Mouse (Mus musculus) heart, adult 2 months (tissue): ENCODE results near the gene Gm4553.
"Not testable (repeated sequence)": the region's sequence is repeated elsewhere in the genome, so short reads cannot be mapped to it uniquely, and the experiment has no call there.

ENCODE experiments used
- CTCF ChIP-seq: fragments of 200-600 bp; IDR thresholded peaks from 2 replicates; pipeline ENCODE4 v1.8.1; 2022; ENCODE audit warnings: antibody characterized with exemption, mild to moderate bottlenecking, moderate library complexity
- EP300 ChIP-seq: fragments of 200-500 bp; IDR thresholded peaks from 2 replicates; pipeline ENCODE4 v1.6.1; 2011; ENCODE audit warnings: low read depth, low read length, control low read depth; ENCODE audit not compliant: insufficient read depth
- POLR2A ChIP-seq: fragments of 200-500 bp; IDR thresholded peaks from 2 replicates; pipeline ENCODE4 v1.6.1; 2011; ENCODE audit warnings: mild to moderate bottlenecking, low read depth, low read length, control low read depth; ENCODE audit not compliant: insufficient read depth

DNA sequence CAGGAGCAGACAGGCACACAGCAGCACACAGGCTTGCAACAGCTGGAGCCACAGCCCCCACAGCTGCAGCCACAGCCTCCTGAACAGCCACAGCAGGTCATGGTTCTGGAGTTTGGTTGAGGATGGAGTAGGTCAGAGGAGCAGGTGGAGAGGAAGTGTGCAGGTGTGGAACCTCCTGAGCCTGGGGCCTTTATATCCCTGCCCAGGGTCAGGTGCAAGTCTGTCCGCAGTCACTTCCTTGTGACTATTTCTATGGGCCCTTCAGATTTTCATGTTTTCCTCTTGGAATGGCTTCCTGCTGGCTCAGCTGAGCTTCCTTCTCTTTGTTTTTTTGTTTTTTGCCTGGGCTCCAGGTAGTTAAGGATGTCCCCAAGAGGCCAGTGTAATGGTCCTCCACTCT is 44.9 kb downstream of the Gm4553 start, which contains the start of gene Gm45618:
- TF ChIP-seq CTCF, POLR2A, EP300: not testable (repeated sequence)
